Mouse (Mus musculus) neural tube, embryonic 13.5 days (tissue): Measurements from ENCODE around the gene Snx30. TPM values are rescaled to one million over a fixed set of nuclear protein-coding genes. Genes with fewer than 3 reads are reported as not detected.

Experiments
- ATAC-seq: fragments of 200-750 bp; cut with Nextera tagmentation; 2 replicates; pipeline ENCODE4 v1.8.0; 2017; ENCODE audit warnings: low read depth, mild to moderate bottlenecking, moderate TSS enrichment, moderate library complexity
- H3K27ac ChIP-seq: fragments of 300-500 bp; sonication (generic); replicated peaks from 2 replicates; pipeline ENCODE4 v1.5.1; 2015; ENCODE audit warnings: moderate library complexity, mild to moderate bottlenecking, inconsistent platforms
- H3K27me3 ChIP-seq: fragments of 300-500 bp; sonication (generic); 2 replicates; pipeline ENCODE4 v1.6.1; 2015; ENCODE audit warnings: mild to moderate bottlenecking, inconsistent platforms
- H3K36me3 ChIP-seq: fragments of 300-500 bp; sonication (generic); 2 replicates; pipeline ENCODE4 v1.6.1; 2015; ENCODE audit warnings: mild to moderate bottlenecking, inconsistent platforms
- H3K4me1 ChIP-seq: fragments of 300-500 bp; sonication (generic); replicated peaks from 2 replicates; pipeline ENCODE4 v1.6.1; 2015; ENCODE audit warnings: inconsistent platforms
- H3K4me2 ChIP-seq: fragments of 300-500 bp; sonication (generic); 2 replicates; pipeline ENCODE4 v1.6.1; 2015; ENCODE audit warnings: inconsistent platforms, mild to moderate bottlenecking, moderate library complexity
- H3K4me3 ChIP-seq: fragments of 300-500 bp; sonication (generic); 2 replicates; pipeline ENCODE4 v1.5.1; 2015; ENCODE audit warnings: mild to moderate bottlenecking, inconsistent platforms
- H3K9ac ChIP-seq: fragments of 300-500 bp; sonication (generic); 2 replicates; pipeline ENCODE4 v1.6.1; 2015; ENCODE audit warnings: moderate library complexity, mild to moderate bottlenecking, inconsistent platforms
- H3K9me3 ChIP-seq: fragments of 300-500 bp; sonication (generic); 2 replicates; pipeline ENCODE4 v1.6.1; 2016; ENCODE audit warnings: inconsistent platforms
- WGBS: fragments of 180-500 bp; shearing (Covaris S2); methylation state at CpG from one replicate; pipeline ENCODE4 v1.1.7; 2015; 5-methylcytosine and 5-hydroxymethylcytosine counted together
- polyA plus RNA-seq: library from polyadenylated mRNA; unstranded; fragments of >200 nt; fragmentation: Nextera tagmentation; extraction: Ambion mirVana; gene quantifications from 2 replicates; pipeline ENCODE4 v1.2.1, GENCODE M21; 2015

Snx30 gene
- polyA plus RNA-seq, 1 experiment from 2014 or later = 14.8 TPM

DNA sequence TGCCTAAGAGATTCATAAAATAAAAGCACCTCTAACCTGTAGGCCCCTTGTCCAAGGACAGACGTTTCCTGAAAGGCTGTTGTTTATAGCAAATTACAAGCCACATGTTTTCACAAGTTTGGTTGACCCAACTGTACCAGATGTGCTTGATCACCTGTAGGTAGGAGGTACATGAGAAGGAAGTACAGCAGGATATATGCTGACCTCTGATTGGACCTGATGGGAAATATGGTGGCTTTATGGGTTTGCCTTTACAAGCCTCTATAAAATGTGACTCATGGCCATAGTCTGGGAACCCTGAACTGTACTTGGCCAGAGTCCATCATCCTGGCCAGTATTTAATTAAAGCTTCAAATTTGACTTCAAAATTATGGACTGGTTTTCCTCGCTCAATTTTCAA, 131.9 kb downstream of the Snx30 start:
- no peaks in the 10 kb centered on the region for H3K9me3 ChIP-seq
- no peaks in the 10 kb centered on the region for H3K36me3 ChIP-seq
- WGBS = 60% methylated on average over 2 of the region's 2 CpGs
- no peaks in the 10 kb centered on the region for H3K27me3 ChIP-seq
- H3K4me2 ChIP-seq = no peak overlapping the region
- no peak overlapping the region for H3K9ac ChIP-seq
- H3K4me1 ChIP-seq = no peaks in the 10 kb centered on the region
- no peak overlapping the region for H3K4me3 ChIP-seq
- H3K27ac ChIP-seq = no peak overlapping the region
- no peak for ATAC-seq

Other genes starting within 250 kb of the Snx30 start
- gene Hsdl2, start 224.3 kb upstream of the Snx30 start, polyA plus RNA-seq = 50.5 and 50.7 TPM in 2 replicates
- 60.5 TPM in 2 replicates for gene E130308A19Rik, start 179.6 kb upstream of the Snx30 start, polyA plus RNA-seq
- gene Inip, start 4.3 kb upstream of the Snx30 start, polyA plus RNA-seq = 60.3 and 67.3 TPM in 2 replicates
- not detected in 2 replicates for gene Slc46a2, start 109.2 kb downstream of the Snx30 start, polyA plus RNA-seq
- not detected in 2 replicates for gene Mup4, start 154.9 kb downstream of the Snx30 start, polyA plus RNA-seq
- gene Mup6, start 158.5 kb downstream of the Snx30 start, polyA plus RNA-seq = not detected in 2 replicates